Mouse (Mus musculus): ENCODE data around the gene Bmpr1a. TPM values are rescaled to one million over a fixed set of nuclear protein-coding genes. Genes with fewer than 3 reads are reported as not detected.

Gene Bmpr1a
- total RNA-seq (2021) = 53.5 and 53.7 TPM in 2 replicates
- long read RNA-seq, experiment 1, full-length matches to known transcripts = 9 of 33 reads
- long read RNA-seq, experiment 1, partial matches to known transcripts = 2 of 33 reads
- long read RNA-seq, experiment 1, other reads (novel, unspliced or antisense) = 22 of 33 reads
- long read RNA-seq, experiment 2, full-length matches to known transcripts = 4 of 14 reads
- long read RNA-seq, experiment 2, partial matches to known transcripts = 1 of 14 reads
- long read RNA-seq, experiment 2, other reads (novel, unspliced or antisense) = 9 of 14 reads

- no peak for DNase-seq
Observed at GRCm38 (mm10) chr14:34503325-34503647, at the start of gene Bmpr1a. TSS of gene Bmpr1a (minus strand) at chr14:34503341.

DNA sequence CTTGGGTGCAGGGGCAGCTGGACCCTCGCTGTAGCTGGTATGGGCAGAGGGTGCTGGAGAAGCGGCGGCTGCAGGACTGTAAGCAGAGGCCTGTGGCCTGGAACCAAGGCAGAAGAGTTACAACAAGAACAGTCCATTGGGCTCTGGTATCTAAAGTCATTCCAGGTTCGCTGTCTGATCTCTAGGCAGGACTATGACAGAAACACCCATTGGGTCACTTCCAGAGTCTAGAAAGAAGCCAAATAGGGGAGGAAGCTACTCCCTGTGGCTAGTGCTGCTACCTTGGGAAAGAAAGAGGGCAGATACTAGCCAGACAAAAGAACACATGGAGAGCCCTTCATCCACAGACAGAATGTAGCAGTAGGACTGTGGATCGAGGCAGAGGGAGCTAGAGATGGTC is 49.1 kb upstream of the Bmpr1a start:
- no peak for DNase-seq

DNA sequence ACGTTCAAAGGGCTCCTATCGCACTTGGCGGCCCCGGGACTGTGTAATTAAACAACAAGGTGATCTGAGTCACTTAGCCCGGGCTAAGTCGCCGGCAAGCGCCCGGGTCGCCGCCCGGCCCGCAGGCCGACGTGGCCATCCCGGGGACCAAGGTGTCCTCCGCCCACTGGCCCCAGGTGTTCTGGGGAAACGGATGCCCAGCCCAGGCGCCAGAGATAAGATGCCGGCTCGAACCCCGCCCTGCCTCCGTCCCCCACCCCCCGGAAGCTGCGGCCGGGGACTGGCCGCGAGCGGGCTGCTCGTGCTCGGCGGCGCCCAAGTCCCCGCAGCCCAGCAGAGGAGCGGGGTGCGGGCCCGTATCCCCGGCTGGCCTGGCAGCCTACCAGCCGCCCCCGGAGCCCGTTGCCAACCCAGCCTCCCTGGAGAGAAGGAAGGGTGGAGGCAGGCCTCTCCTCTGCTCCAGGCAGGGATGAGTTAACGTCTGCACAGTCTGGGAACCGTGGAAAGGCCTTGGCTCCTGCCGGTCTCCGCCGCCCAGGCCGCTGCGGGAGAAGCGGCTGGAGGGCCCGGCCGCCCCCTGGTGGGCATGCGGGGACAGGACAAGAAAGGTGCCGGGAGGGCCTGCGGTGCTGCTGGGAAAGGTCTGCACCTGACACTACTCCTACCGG is 46.0 kb upstream of the Bmpr1a start:
- DNase-seq = peak; percentile 93

DNA sequence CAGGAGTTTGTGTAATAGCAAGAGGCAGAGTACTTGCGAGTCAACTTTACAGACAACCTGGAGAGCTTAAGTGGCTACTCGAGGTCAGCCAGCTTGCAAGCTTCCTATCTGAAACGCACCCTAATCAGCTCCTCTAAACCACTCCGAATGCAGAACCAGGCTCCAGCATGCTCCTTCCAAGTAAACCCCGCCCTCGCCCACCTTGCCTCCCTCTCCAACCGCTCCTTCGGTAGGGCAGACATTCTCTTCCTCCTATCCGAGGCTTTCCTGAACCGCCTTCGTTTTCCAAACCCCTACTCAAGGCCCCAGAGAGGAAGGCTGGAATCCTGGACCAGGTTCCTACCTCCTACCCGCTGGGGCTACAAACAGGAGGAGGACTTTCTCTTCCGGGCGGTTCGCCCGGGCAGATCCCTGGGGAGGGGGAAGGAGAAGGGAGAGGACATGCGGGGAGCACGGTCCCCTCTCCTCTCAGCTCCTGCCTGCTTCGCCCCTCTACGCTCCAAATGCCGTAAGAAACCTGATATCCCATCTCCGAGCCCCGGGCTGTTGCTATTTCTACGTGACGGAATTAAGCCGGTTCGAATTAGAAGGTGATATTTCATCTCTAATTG is 45.4 kb upstream of the Bmpr1a start:
- DNase-seq = peak; percentile 76

DNA sequence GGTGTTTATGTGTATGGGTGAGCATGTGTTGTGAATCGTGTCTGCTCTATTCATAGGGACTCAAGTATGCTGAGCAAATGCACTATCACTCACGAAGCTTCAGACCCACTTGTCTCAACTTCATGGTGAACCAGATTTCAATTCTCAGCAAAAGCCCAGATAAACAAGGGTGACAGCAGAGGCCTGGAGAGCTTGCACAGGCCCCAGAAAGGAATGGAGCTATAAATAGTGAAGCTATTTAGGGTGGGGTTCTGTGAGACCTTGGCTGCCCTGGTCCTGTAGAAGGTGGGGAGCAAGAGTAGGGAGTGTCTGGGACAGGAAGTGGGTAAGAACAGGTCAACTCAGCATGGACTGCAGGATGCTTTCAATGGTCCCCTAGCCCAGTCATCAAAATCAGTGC is 41.4 kb upstream of the Bmpr1a start:
- DNase-seq = no peak

- DNase-seq = no peak
Observed at GRCm38 (mm10) chr14:34544001-34544400, 40.9 kb upstream of the Bmpr1a start.

DNA sequence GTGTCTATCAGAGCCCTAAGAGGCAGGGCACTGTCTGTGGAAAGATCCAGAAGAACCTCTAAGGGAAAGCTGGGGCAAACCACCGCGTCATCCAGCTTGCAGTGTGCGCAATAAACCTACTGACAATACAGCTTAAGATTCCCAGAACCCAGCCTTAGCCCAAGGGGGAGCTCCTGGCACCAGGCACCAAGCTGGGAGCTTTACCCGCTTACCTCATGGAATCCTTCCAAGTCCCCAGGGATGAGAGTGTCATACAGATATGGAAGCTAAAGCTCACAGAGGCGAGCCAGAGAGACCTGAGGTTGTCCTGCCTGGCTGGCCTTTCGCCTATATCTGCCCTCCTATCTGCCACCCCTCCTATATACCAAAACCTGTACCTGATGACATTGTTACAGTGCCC is 40.5 kb upstream of the Bmpr1a start:
- no peak for DNase-seq

DNA sequence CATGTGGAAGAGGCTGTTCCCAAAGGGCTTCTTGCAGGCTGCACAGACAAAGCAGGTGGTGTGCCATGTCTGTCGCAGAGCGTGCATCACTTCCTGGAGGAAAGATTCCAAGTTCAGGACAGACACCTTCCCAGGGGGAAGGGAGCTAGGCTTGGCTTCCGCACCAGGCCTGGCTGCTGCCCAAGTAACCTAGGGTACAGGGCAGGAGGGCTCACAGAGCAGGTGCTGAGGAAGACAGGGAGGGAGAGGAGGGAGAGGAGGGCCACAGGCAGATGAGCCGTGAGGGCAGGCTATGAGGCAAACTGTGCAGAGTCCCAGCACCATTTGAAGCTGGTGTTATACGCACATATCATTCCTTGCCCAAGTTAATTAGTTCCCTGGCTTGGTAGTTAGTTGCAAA is 38.8 kb upstream of the Bmpr1a start:
- DNase-seq = no peak

DNA sequence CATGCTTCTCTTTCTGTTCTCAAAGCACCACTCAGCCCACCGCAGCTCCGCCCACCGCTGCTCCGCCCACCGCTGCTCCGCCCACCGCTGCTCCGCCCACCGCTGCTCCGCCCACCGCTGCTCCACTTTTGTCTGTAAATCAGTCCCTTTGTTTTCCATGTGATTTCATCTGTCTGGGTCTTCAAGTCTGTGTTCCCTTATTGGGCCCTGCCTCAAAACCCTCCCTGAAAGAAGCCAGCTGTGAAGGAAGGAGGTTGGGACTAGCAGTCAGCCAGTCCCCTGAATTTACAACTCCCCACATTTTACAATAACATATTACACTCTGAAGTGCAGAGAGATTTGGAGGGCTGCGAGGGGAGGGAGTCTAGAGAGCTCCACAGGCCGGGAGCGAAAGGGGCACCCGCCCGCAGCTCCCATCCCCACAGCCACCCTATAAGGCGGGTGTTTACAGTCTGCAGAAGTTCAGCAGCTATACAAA is 37.6 kb upstream of the Bmpr1a start:
- peak; percentile 70 for DNase-seq

- DNase-seq = no peak
Observed at GRCm38 (mm10) chr14:34535883-34536282, 32.7 kb upstream of the Bmpr1a start.

- DNase-seq = no peak
Observed at GRCm38 (mm10) chr14:34533537-34533936, 30.4 kb upstream of the Bmpr1a start.

GRCm38 (mm10) chr14:34532536-34532935 is 29.4 kb upstream of the Bmpr1a start:
- no peak for DNase-seq

DNA sequence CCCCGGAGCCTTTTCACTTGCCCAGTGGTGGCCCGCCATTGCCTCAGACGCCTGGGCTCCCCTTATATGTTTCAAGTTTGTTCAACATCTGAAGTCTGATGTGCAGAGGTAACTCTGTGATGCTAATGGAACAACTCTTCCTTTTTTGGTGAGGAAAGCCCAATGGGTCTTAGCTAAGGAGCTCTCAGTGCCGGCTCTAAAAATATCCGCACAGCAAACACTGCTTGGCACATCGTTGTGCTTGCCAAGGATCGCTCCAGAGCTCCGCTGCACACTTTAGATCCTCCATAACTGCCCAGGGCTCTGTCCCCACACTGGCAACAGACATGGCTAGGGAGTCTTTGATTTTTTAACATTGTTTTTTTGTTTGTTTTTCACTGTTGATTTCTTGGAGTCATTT is 25.7 kb upstream of the Bmpr1a start:
- no peak for DNase-seq

GRCm38 (mm10) chr14:34522701-34523100 is 19.6 kb upstream of the Bmpr1a start, which contains the start of gene 9230112D13Rik:
TSS of gene 9230112D13Rik (minus strand) at chr14:34522801.
- no peak for DNase-seq

DNA sequence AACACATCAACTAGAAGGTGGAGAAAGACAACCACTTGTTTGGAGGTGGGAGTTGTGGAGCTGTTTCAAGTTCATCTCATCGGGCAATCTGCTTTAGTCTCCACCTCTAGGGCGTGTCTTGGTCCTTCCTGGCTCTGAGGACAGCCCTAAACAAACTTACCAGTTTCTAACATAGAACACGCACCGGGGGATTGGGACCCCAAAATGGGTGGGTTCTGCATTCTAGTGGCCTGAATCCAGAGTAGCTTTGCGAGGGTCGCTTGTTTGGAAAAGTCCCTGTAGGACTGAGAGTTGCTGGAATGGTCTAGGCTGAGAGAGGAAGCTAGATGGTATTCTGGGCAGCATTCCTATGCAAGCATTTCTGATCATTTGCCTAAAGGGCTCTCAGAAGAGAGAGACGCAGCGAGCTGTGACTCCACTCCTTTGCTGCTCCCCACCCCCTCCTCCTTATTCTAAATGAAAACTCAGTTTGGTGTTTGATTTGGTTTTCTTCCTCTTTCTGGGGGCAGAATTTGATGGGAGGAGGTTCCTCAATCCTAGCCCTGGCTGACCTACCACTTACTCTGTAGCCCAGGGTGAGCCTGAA is 14.9 kb upstream of the Bmpr1a start:
- no peak for DNase-seq

GRCm38 (mm10) chr14:34516960-34517577 is 13.9 kb upstream of the Bmpr1a start:
- DNase-seq = no peak

- DNase-seq = no peak
Observed at GRCm38 (mm10) chr14:34515860-34516259, 12.7 kb upstream of the Bmpr1a start.

DNA sequence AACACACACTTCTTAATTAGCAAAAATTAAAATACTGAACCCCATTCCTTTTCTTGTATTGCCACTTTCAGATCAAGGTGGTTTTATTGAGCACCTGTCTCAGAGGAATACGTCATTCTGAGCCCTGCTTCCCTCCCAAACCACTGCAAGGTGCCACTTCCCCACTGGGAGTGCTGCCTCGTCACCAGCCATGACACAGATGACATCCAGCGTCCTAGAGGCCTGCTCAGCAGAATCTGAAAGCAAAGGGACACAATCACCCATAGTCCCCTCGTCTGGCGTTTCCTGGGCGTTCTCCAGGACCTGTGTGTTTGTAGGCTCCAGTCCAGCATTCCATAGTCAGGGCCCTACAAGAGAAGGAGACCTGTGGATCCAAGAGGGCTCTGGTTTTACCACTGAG is 11.0 kb upstream of the Bmpr1a start:
- DNase-seq = peak; percentile 58

GRCm38 (mm10) chr14:34512602-34513001 is 9.5 kb upstream of the Bmpr1a start:
- no peak for DNase-seq

GRCm38 (mm10) chr14:34511901-34512300 is 8.8 kb upstream of the Bmpr1a start:
- DNase-seq = no peak

- no peak for DNase-seq
Observed at GRCm38 (mm10) chr14:34508842-34509439, 5.8 kb upstream of the Bmpr1a start.

- DNase-seq = peak; percentile 71
Observed at GRCm38 (mm10) chr14:34508187-34508840, 5.2 kb upstream of the Bmpr1a start.
